Mouse (Mus musculus) forebrain, embryonic 15.5 days (tissue): Measurements from ENCODE around the gene Cacna1i. TPM values are rescaled to one million over a fixed set of nuclear protein-coding genes. Genes with fewer than 3 reads are reported as not detected.
A peak's percentile ranks its signal among the peaks of the same experiment; 100 is the strongest.

Source experiments
- ATAC-seq: fragments of 200-750 bp; cut with Nextera tagmentation; replicated peaks from 2 replicates; pipeline ENCODE4 v1.8.0; 2017; ENCODE audit warnings: mild to moderate bottlenecking, moderate TSS enrichment, moderate library complexity
- H3K27ac ChIP-seq: fragments of 300-500 bp; sonication (generic); replicated peaks from 2 replicates; pipeline ENCODE4 v1.5.1; 2015; ENCODE audit warnings: mild to moderate bottlenecking, inconsistent platforms
- H3K27me3 ChIP-seq: fragments of 300-500 bp; sonication (generic); 2 replicates; pipeline ENCODE4 v1.6.1; 2015; ENCODE audit warnings: inconsistent platforms
- H3K36me3 ChIP-seq: fragments of 300-500 bp; sonication (generic); 2 replicates; pipeline ENCODE4 v1.6.1; 2015; ENCODE audit warnings: mild to moderate bottlenecking, inconsistent platforms
- H3K4me1 ChIP-seq: fragments of 300-500 bp; sonication (generic); 2 replicates; pipeline ENCODE4 v1.6.1; 2015; ENCODE audit warnings: inconsistent platforms
- H3K4me2 ChIP-seq: fragments of 300-500 bp; sonication (generic); replicated peaks from 2 replicates; pipeline ENCODE4 v1.6.1; 2015; ENCODE audit warnings: mild to moderate bottlenecking, inconsistent platforms
- H3K4me3 ChIP-seq: fragments of 300-500 bp; sonication (generic); 2 replicates; pipeline ENCODE4 v1.5.1; 2015; ENCODE audit warnings: mild to moderate bottlenecking, inconsistent platforms
- H3K9ac ChIP-seq: fragments of 300-500 bp; sonication (generic); replicated peaks from 2 replicates; pipeline ENCODE4 v1.6.1; 2015; ENCODE audit warnings: mild to moderate bottlenecking, inconsistent platforms
- H3K9me3 ChIP-seq: fragments of 300-500 bp; sonication (generic); 2 replicates; pipeline ENCODE4 v1.6.1; 2016; ENCODE audit warnings: inconsistent platforms
- WGBS: fragments of 180-500 bp; shearing (Covaris S2); methylation state at CpG from one replicate; pipeline ENCODE4 v1.1.7; 2015; ENCODE audit warnings: mixed read lengths; 5-methylcytosine and 5-hydroxymethylcytosine counted together
- polyA plus RNA-seq: library from polyadenylated mRNA; unstranded; fragments of >200 nt; fragmentation: Nextera tagmentation; extraction: Ambion mirVana; gene quantifications from 2 replicates; pipeline ENCODE4 v1.2.1, GENCODE M21; 2015

Cacna1i gene
- polyA plus RNA-seq, 1 experiment from 2014 or later, result 0.50 TPM

DNA sequence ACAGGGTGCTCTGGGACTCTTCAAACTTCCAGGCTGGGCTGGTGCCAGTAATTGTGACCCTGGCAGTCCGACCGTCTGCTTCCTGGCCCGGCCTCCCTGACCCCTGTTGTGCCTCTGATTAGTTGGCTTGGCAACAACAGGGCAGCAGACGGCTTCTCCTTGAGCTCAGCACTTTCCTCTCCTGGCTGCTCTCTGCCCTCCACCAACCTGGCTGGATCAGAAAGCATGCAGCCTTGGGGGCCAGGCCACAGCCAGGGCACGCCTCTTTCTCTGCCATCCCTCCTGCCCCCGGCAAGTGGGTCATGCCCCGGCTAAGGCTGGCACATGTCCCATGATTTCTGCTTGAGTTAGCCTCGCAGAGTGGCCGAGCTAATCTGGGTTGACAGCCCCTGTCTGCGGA, 56.0 kb downstream of the Cacna1i start:
- no peak overlapping the region for H3K4me3 ChIP-seq
- no peak overlapping the region for H3K4me2 ChIP-seq
- no peaks in the 10 kb centered on the region for H3K4me1 ChIP-seq
- no peak for ATAC-seq
- H3K27ac ChIP-seq, result no peak overlapping the region
- no peaks in the 10 kb centered on the region for H3K27me3 ChIP-seq
- no peaks in the 10 kb centered on the region for H3K36me3 ChIP-seq
- no peak overlapping the region for H3K9ac ChIP-seq
- no peaks in the 10 kb centered on the region for H3K9me3 ChIP-seq
- 34% methylated on average over 10 of the region's 10 CpGs for WGBS

GRCm38 (mm10) chr15:80343731-80344130, 56.7 kb downstream of the Cacna1i start:
- ATAC-seq, result no peak
- WGBS, result 95% methylated on average over 5 of the region's 5 CpGs
- no peak overlapping the region for H3K4me3 ChIP-seq
- no peaks in the 10 kb centered on the region for H3K36me3 ChIP-seq
- H3K27me3 ChIP-seq, result no peaks in the 10 kb centered on the region
- no peaks in the 10 kb centered on the region for H3K9me3 ChIP-seq
- no peak overlapping the region for H3K27ac ChIP-seq
- H3K9ac ChIP-seq, result no peak overlapping the region
- no peak overlapping the region for H3K4me2 ChIP-seq
- no peaks in the 10 kb centered on the region for H3K4me1 ChIP-seq

- WGBS, result 58% methylated on average over 7 of the region's 7 CpGs
- no peaks in the 10 kb centered on the region for H3K27me3 ChIP-seq
These were observed 59.5 kb downstream of the Cacna1i start for GRCm38 (mm10) chr15:80346510-80346909.

DNA sequence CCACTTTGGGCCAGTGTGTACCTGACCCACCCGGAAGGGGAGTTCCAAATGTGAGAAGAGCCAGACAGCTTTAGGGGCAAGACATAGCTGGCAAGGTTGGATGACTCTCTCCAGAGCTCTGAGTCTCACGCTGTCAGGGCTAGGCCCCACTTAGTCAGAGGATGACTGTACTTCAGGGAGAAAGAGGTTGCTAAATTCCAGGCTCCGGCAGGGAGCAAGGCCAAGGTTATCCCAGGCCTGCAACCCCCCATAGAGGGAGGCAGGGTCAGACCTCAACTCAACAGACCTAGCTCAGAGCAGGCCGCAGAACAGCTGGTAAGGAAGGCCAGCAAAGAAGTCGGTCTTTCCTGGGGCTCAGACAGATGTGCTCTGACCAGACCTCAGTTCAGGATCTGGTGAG, 63.4 kb downstream of the Cacna1i start:
- Histone ChIP-seq H3K4me3 (no peak overlapping the region), H3K9ac (no peak overlapping the region), H3K9me3 (no peaks in the 10 kb centered on the region), H3K36me3 (no peaks in the 10 kb centered on the region), H3K4me1 (no peaks in the 10 kb centered on the region), H3K27ac (no peak overlapping the region), H3K27me3 (no peaks in the 10 kb centered on the region), H3K4me2 (no peak overlapping the region)
- ATAC-seq, result no peak
- WGBS, result 86% methylated on average over 5 of the region's 5 CpGs

More at GRCm38 (mm10) chr15:80346510-80346909, 59.5 kb downstream of the Cacna1i start:
- no peak for ATAC-seq
- no peaks in the 10 kb centered on the region for H3K4me1 ChIP-seq
- no peak overlapping the region for H3K9ac ChIP-seq
- no peak overlapping the region for H3K27ac ChIP-seq
- no peak overlapping the region for H3K4me2 ChIP-seq
- no peaks in the 10 kb centered on the region for H3K36me3 ChIP-seq
- H3K9me3 ChIP-seq, result no peaks in the 10 kb centered on the region
- H3K4me3 ChIP-seq, result no peak overlapping the region

GRCm38 (mm10) chr15:80358798-80359197, 71.8 kb downstream of the Cacna1i start:
- Histone ChIP-seq H3K4me3 (no peak overlapping the region), H3K27ac (no peak overlapping the region), H3K9me3 (no peaks in the 10 kb centered on the region), H3K4me1 (peaks cover 16% of the 10 kb centered on the region), H3K36me3 (no peaks in the 10 kb centered on the region), H3K9ac (no peak overlapping the region), H3K27me3 (no peaks in the 10 kb centered on the region), H3K4me2 (no peak overlapping the region)
- ATAC-seq, result no peak
- WGBS, result 71% methylated on average over 19 of the region's 19 CpGs

DNA sequence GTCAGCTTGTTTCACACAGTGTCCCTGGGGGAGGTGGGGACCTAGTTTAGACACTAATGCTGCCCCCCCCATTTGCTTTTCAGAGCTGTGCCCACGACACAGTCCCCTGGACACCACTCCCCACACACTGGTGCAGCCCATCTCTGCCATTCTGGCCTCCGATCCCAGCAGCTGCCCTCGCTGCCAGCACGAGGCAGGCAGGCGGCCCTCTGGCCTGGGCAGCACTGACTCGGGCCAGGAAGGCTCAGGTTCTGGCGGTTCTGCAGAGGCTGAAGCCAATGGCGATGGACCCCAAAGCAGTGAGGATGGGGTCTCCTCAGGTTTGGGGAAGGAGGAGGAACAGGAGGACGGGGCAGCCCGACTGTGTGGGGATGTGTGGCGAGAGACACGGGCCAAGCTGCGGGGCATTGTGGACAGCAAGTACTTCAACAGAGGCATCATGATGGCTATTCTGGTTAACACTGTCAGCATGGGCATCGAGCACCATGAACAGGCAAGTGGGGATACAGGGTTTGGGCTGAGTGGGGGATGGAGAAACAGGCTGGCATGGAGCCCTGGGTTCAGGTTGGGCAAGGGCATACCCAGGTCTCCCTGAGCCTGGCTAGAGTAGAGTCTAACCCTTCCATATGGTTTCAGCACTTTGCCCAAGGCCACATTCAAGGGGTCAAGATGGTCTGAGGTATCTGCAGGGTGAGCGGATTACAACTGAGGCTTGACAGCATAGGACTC, 74.9 kb downstream of the Cacna1i start:
- H3K9ac ChIP-seq, result no peak overlapping the region
- H3K27ac ChIP-seq, result peak overlapping the region; percentile 51; the same call in 1 of the 2 replicates
- no peaks in the 10 kb centered on the region for H3K36me3 ChIP-seq
- H3K9me3 ChIP-seq, result no peaks in the 10 kb centered on the region
- no peak for ATAC-seq
- H3K4me2 ChIP-seq, result no peak overlapping the region
- peaks cover 23% of the 10 kb centered on the region for H3K4me1 ChIP-seq
- no peaks in the 10 kb centered on the region for H3K27me3 ChIP-seq
- WGBS, result 89% methylated on average over 15 of the region's 15 CpGs
- H3K4me3 ChIP-seq, result no peak overlapping the region

DNA sequence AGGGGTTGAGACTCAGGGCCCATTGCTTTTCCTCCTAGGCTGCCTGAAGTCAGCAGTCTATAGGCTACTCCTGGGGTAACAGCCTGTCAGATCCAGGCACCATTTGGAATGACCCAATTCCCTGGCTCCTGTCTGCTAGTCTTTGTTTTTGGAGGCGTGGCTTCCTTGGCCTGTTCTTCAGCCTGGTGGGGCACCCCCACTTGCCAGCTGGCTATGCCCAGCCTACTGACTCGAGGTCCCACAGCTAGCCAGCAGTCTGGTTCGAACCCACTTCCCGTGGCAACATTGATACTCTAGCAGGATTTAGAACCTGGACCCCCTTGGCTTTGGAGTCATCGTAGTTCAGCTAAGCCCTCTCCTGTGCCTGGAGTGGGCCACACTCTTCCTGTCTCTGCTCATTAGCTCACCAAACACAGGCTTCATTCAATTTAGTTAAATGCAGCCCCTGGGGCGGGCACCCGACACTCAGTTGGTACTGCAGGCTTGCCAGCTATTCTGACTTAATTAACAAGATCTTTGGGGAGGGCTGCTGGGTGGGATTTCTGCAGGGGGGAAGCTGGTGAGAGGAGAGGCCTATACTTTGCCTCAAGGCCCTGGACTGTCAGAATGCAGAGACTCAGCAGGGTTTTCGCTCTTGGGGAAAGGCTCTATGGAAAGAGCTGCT, 75.6 kb downstream of the Cacna1i start:
- Histone ChIP-seq H3K27ac (peak overlapping the region; percentile 51; the same call in 1 of the 2 replicates), H3K4me3 (no peak overlapping the region), H3K9ac (no peak overlapping the region), H3K4me2 (no peak overlapping the region), H3K4me1 (peaks cover 25% of the 10 kb centered on the region), H3K9me3 (no peaks in the 10 kb centered on the region), H3K27me3 (no peaks in the 10 kb centered on the region), H3K36me3 (no peaks in the 10 kb centered on the region)
- WGBS, result 26% methylated on average over 8 of the region's 8 CpGs
- ATAC-seq, result peak; percentile 83

- Histone ChIP-seq H3K4me1 (peaks cover 25% of the 10 kb centered on the region), H3K27ac (no peak overlapping the region), H3K9me3 (no peaks in the 10 kb centered on the region), H3K27me3 (no peaks in the 10 kb centered on the region), H3K4me2 (no peak overlapping the region), H3K9ac (no peak overlapping the region), H3K4me3 (no peak overlapping the region), H3K36me3 (no peaks in the 10 kb centered on the region)
- WGBS, result 69% methylated on average over 13 of the region's 13 CpGs
- ATAC-seq, result no peak
These were observed 77.0 kb downstream of the Cacna1i start for GRCm38 (mm10) chr15:80363821-80364715.

GRCm38 (mm10) chr15:80366899-80367298, 79.9 kb downstream of the Cacna1i start:
- Histone ChIP-seq H3K9me3 (no peaks in the 10 kb centered on the region), H3K9ac (no peak overlapping the region), H3K27me3 (no peaks in the 10 kb centered on the region), H3K4me2 (no peak overlapping the region), H3K27ac (no peak overlapping the region), H3K4me3 (no peak overlapping the region), H3K4me1 (peaks cover 23% of the 10 kb centered on the region), H3K36me3 (no peaks in the 10 kb centered on the region)
- no peak for ATAC-seq
- 43% methylated on average over 16 of the region's 16 CpGs for WGBS

GRCm38 (mm10) chr15:80373219-80373964, 86.4 kb downstream of the Cacna1i start:
- no peak overlapping the region for H3K27ac ChIP-seq
- 48% methylated on average over 9 of the region's 9 CpGs for WGBS
- ATAC-seq, result 0 out of 2 replicates have a peak, but pooled peaks have one; percentile 32

DNA sequence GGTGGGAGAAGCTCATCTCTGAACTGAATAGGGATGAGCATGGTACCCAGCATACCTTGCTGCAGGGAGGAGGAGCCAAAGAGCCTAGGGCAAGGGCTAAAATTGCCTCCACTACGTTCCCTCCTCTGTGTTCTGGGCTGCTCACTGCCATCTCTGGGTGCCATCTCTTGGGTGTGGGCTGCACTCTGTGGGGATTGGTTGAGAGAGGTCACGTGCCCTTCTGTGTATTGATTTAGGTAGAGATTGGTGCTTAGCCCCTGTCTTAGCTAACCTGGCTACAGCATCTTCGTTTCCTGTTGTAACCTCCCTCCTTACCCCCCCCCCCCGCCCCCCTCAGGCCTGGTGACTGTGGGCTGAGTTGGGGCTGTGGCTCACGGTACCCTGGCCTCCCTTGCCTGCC, 87.8 kb downstream of the Cacna1i start:
- Histone ChIP-seq H3K4me1 (peaks cover 4% of the 10 kb centered on the region; the same call in 1 of the 2 replicates), H3K27me3 (no peaks in the 10 kb centered on the region), H3K36me3 (no peaks in the 10 kb centered on the region), H3K4me2 (no peak overlapping the region), H3K9me3 (no peaks in the 10 kb centered on the region), H3K4me3 (no peak overlapping the region), H3K9ac (no peak overlapping the region), H3K27ac (no peak overlapping the region)
- WGBS, result 78% methylated on average over 4 of the region's 5 CpGs
- ATAC-seq, result no peak

More at GRCm38 (mm10) chr15:80373219-80373964, 86.4 kb downstream of the Cacna1i start:
- Histone ChIP-seq H3K4me3 (no peak overlapping the region), H3K9ac (no peak overlapping the region), H3K9me3 (no peaks in the 10 kb centered on the region), H3K4me2 (no peak overlapping the region), H3K27me3 (no peaks in the 10 kb centered on the region), H3K4me1 (peaks cover 4% of the 10 kb centered on the region; the same call in 1 of the 2 replicates), H3K36me3 (no peaks in the 10 kb centered on the region)
